Mouse (Mus musculus) C2C12 (cell line): ENCODE results near the gene Fscn2. TPM values are rescaled to one million over a fixed set of nuclear protein-coding genes. Genes with fewer than 3 reads are reported as not detected.

Source experiments
- H3K27me3 ChIP-seq: one replicate; pipeline ENCODE4 v1.6.1; 2011; ENCODE audit not compliant: control insufficient read depth, insufficient read depth, insufficient read length
- H3K36me3 ChIP-seq: one replicate; pipeline ENCODE4 v1.6.1; 2011; ENCODE audit not compliant: control insufficient read depth, insufficient read depth
- H3K4me3 ChIP-seq: one replicate; pipeline ENCODE4 v1.5.1; 2011; ENCODE audit warnings: mild to moderate bottlenecking, control low read depth; ENCODE audit not compliant: poor library complexity, insufficient read depth, severe bottlenecking
- H3K79me2 ChIP-seq: one replicate; pipeline ENCODE4 v1.6.1; 2011; ENCODE audit not compliant: control insufficient read depth, insufficient read depth
- H3K79me3 ChIP-seq: one replicate; pipeline ENCODE4 v1.6.1; 2011; ENCODE audit warnings: low read depth, control low read depth
- H3ac ChIP-seq: one replicate; pipeline ENCODE3; 2011; ENCODE audit warnings: low read depth; ENCODE audit not compliant: control insufficient read depth, insufficient read length
- CEBPB ChIP-seq: IDR thresholded peaks from one replicate; pipeline ENCODE4 v1.6.1; 2011; ENCODE audit warnings: low read depth, mild to moderate bottlenecking, control low read depth, moderate library complexity
- CTCF ChIP-seq: IDR thresholded peaks from one replicate; pipeline ENCODE4 v1.5.1; 2011; ENCODE audit not compliant: control insufficient read depth, insufficient read depth, insufficient read length
- FOSL1 ChIP-seq: IDR thresholded peaks from one replicate; pipeline ENCODE4 v1.8.0; 2011; ENCODE audit warnings: mild to moderate bottlenecking, low read length; ENCODE audit not compliant: poor library complexity, insufficient read depth, severe bottlenecking
- MAX ChIP-seq: IDR thresholded peaks from one replicate; pipeline ENCODE4 v1.6.1; 2011; ENCODE audit warnings: mild to moderate bottlenecking, control low read depth
- MYOD1 ChIP-seq: IDR thresholded peaks from one replicate; pipeline ENCODE4 v1.6.1; 2011; ENCODE audit warnings: low read depth; ENCODE audit not compliant: control insufficient read depth, insufficient read length
- MYOG ChIP-seq: IDR thresholded peaks from one replicate; pipeline ENCODE4 v1.6.1; 2011; ENCODE audit not compliant: control insufficient read depth, insufficient read length; ENCODE audit errors: extremely low read depth
- USF1 ChIP-seq: IDR thresholded peaks from one replicate; pipeline ENCODE4 v1.6.1; 2011; ENCODE audit warnings: low read depth, mild to moderate bottlenecking, control low read depth, moderate library complexity
- long read RNA-seq, 2 experiments: library from polyadenylated mRNA; unstranded; transcript quantifications; one replicate each; pipeline ENCODE4 v2.0.0; 2019 to 2020
- polyA plus RNA-seq: library from polyadenylated mRNA; unstranded; fragments of >200 nt; fragmentation: generic; extraction: Trizol; gene quantifications from one replicate; pipeline ENCODE4 v1.2.1, GENCODE M21; 2012; ENCODE audit warnings: missing spikeins

The Fscn2 gene
- polyA plus RNA-seq, result 0.25 TPM
- long read RNA-seq, experiment 1, result 0 reads
- long read RNA-seq, experiment 2, result 0 reads

GRCm38 (mm10) chr11:120361295-120361694 lies at the start of gene Fscn2:
TSS of gene Fscn2 (plus strand) at chr11:120361534.
- no peak within 1 kb of the TSS for H3K4me3 ChIP-seq
- no peaks in the 10 kb centered on the region for H3K27me3 ChIP-seq
- H3K79me2 ChIP-seq, result no peaks in the 10 kb centered on the region
- no peaks in the 10 kb centered on the region for H3K79me3 ChIP-seq
- H3K36me3 ChIP-seq, result no peaks in the 10 kb centered on the region
- TF ChIP-seq CTCF, result no peak
- no peak for TF ChIP-seq MAX
- no peak for TF ChIP-seq MYOG
- TF ChIP-seq FOSL1, result no peak
- no peak for TF ChIP-seq USF1
- TF ChIP-seq CEBPB, result no peak
- TF ChIP-seq MYOD1, result no peak
- H3ac ChIP-seq, result no peak within 1 kb of the TSS

- H3ac ChIP-seq, result no peak overlapping the region
- H3K79me3 ChIP-seq, result no peaks in the 10 kb centered on the region
- no peaks in the 10 kb centered on the region for H3K27me3 ChIP-seq
- H3K36me3 ChIP-seq, result no peaks in the 10 kb centered on the region
- TF ChIP-seq USF1, result no peak
- no peak for TF ChIP-seq FOSL1
- no peak for TF ChIP-seq CTCF
- no peak for TF ChIP-seq MYOG
- no peak for TF ChIP-seq MAX
- no peak for TF ChIP-seq MYOD1
- TF ChIP-seq CEBPB, result no peak
- no peak overlapping the region for H3K4me3 ChIP-seq
- peaks cover 3% of the 10 kb centered on the region for H3K79me2 ChIP-seq
Observed at GRCm38 (mm10) chr11:120311561-120311960, 49.8 kb upstream of the Fscn2 start.

DNA sequence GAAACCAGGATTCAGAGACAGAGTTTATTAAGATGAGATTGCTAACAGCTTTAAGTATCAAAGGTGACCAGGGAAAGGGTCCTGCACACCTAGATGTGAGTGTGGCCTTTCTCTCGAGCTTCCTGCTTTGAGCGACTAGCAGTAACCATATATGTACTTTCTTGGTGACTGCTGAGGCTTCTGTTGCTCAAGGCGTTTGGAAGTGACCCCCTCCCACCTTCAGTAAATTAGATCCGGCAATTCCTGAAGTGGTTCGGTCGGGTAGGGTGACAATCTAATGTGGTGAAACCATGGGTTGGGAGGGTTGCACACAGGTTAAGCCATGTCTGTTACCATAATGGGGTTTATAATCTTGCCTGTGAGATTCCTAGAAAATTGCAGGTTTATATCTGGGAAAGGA lies 49.3 kb upstream of the Fscn2 start:
- TF ChIP-seq MYOD1, result no peak
- no peak for TF ChIP-seq MAX
- TF ChIP-seq USF1, result no peak
- no peak for TF ChIP-seq CTCF
- TF ChIP-seq CEBPB, result no peak
- no peak for TF ChIP-seq FOSL1
- TF ChIP-seq MYOG, result no peak
- no peak overlapping the region for H3K4me3 ChIP-seq
- H3K36me3 ChIP-seq, result no peaks in the 10 kb centered on the region
- H3ac ChIP-seq, result no peak overlapping the region
- no peaks in the 10 kb centered on the region for H3K79me3 ChIP-seq
- no peaks in the 10 kb centered on the region for H3K27me3 ChIP-seq
- H3K79me2 ChIP-seq, result peaks cover 9% of the 10 kb centered on the region

- Histone ChIP-seq H3K36me3 (no peaks in the 10 kb centered on the region), H3K79me3 (no peaks in the 10 kb centered on the region), H3ac (no peak overlapping the region), H3K79me2 (peaks cover 12% of the 10 kb centered on the region), H3K27me3 (no peaks in the 10 kb centered on the region), H3K4me3 (no peak overlapping the region)
- TF ChIP-seq CTCF (no peak), FOSL1 (no peak), MAX (no peak), MYOD1 (no peak), CEBPB (no peak), MYOG (no peak), USF1 (no peak)
Observed at GRCm38 (mm10) chr11:120313906-120314685, 47.2 kb upstream of the Fscn2 start.

DNA sequence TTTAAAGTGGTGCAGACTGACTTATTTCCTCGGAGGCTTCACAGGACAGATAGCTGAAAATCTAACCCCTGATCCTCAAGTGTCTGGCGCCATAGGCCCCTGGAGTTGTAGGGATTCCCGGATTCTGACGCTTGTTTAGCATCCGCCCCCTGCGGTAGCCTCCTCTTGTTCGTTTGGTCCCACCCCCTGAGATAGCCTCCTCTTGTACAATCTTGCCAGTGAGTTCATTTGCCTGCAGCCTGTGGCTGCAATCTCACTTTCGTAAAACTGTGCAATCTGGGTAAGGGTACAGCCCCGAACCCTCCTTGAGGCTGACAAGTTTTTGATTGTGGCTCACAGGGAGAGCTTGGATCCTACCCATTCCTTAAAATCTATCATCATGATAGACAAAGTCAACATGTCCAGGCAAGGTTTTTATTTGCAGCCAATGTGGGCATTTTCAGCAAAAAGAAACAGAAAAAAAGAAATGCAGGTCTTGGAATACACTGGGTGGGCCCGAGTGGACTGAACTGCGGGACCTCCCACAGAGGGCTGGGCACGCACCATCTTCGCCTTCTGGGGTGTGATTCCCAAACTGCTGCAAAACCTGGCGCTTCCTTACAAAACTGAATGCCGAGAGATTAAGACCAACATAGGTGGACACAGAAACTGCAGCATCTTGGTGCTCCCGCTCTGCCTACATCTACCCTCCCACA lies 46.5 kb upstream of the Fscn2 start:
- Histone ChIP-seq H3K27me3 (no peaks in the 10 kb centered on the region), H3K36me3 (no peaks in the 10 kb centered on the region), H3K79me2 (peaks cover 12% of the 10 kb centered on the region), H3K79me3 (no peaks in the 10 kb centered on the region), H3ac (no peak overlapping the region), H3K4me3 (no peak overlapping the region)
- no peak for TF ChIP-seq USF1
- TF ChIP-seq MYOD1, result no peak
- TF ChIP-seq MYOG, result no peak

GRCm38 (mm10) chr11:120315416-120315761 lies 45.9 kb upstream of the Fscn2 start:
- Histone ChIP-seq H3K4me3 (peak overlapping the region; percentile 49), H3K79me3 (no peaks in the 10 kb centered on the region), H3K27me3 (no peaks in the 10 kb centered on the region), H3ac (no peak overlapping the region), H3K36me3 (no peaks in the 10 kb centered on the region), H3K79me2 (peaks cover 12% of the 10 kb centered on the region)
- peak; percentile 45 for TF ChIP-seq MYOD1
- no peak for TF ChIP-seq FOSL1
